Mouse (Mus musculus) heart, embryonic 16.5 days (tissue): ENCODE measurements at regions not wholly inside any gene's neighbourhood (a gene's known extent, or its start where the extent isn't known, plus 50 kb on each side); places are given as distances from the start of the nearest gene placed in this dataset.

Source experiments
- ATAC-seq: fragments of 200-750 bp; cut with Nextera tagmentation; replicated peaks from 2 replicates; pipeline ENCODE4 v1.8.0; 2017; ENCODE audit warnings: moderate number of reproducible peaks; ENCODE audit not compliant: insufficient read depth, low FRiP score; ENCODE audit errors: extremely low read depth
- H3K27ac ChIP-seq: fragments of 300-500 bp; sonication (generic); 2 replicates; pipeline ENCODE4 v1.5.1; 2014; ENCODE audit warnings: mild to moderate bottlenecking, low read length, control low read depth, moderate library complexity
- H3K27me3 ChIP-seq: fragments of 300-500 bp; sonication (generic); 2 replicates; pipeline ENCODE4 v1.6.1; 2014; ENCODE audit warnings: low read length, mixed read lengths; ENCODE audit not compliant: control insufficient read depth, insufficient read depth
- H3K36me3 ChIP-seq: fragments of 300-500 bp; sonication (generic); 2 replicates; pipeline ENCODE4 v1.6.1; 2014; ENCODE audit not compliant: control insufficient read depth, insufficient read depth
- H3K4me1 ChIP-seq: fragments of 300-500 bp; sonication (generic); 2 replicates; pipeline ENCODE4 v1.6.1; 2014; ENCODE audit warnings: low read length, mixed read lengths; ENCODE audit not compliant: control insufficient read depth, insufficient read depth
- H3K4me2 ChIP-seq: fragments of 300-500 bp; sonication (generic); 2 replicates; pipeline ENCODE4 v1.6.1; 2014; ENCODE audit warnings: low read depth, mild to moderate bottlenecking, control low read depth, low read length
- H3K4me3 ChIP-seq: fragments of 300-500 bp; sonication (generic); 2 replicates; pipeline ENCODE4 v1.5.1; 2014; ENCODE audit warnings: mild to moderate bottlenecking, control low read depth, low read length
- H3K9ac ChIP-seq: fragments of 300-500 bp; sonication (generic); 2 replicates; pipeline ENCODE4 v1.6.1; 2014; ENCODE audit warnings: low read length, control low read depth
- H3K9me3 ChIP-seq: fragments of 300-500 bp; sonication (generic); replicated peaks from 2 replicates; pipeline ENCODE4 v1.6.1; 2016; ENCODE audit warnings: low read length; ENCODE audit not compliant: control insufficient read depth
- WGBS: fragments of 180-500 bp; shearing (Covaris S2); extraction: QIAGEN DNeasy Blood & Tissue Kit; methylation state at CpG from one replicate; pipeline ENCODE4 v1.1.7; 2014; 5-methylcytosine and 5-hydroxymethylcytosine counted together

DNA sequence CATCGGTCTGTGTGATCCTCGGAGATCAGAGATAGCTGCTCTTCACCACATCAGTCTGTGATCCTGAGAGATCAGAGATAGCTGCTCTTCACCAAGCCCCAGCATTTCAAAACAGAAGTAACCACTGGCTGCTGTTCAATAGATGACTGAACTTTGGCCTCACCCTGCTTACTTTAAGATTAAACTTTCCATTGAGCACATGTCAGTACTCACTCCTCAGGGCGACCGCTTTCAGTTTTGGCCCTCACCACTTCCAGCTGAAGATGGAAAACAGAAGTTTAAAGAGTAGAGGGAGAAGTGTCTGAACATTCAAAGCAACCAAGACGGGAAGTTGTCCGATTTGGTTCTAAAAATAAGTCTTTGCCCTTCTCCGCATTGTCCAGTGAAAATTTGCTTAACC, 97.2 kb downstream of the Gm826 start:
- H3K4me2 ChIP-seq = no peak overlapping the region
- no peaks in the 10 kb centered on the region for H3K36me3 ChIP-seq
- 0 out of 2 replicates have a peak, but pooled peaks cover 2% of the 10 kb centered on the region for H3K4me1 ChIP-seq
- 32% methylated on average over 7 of the region's 7 CpGs for WGBS
- H3K27ac ChIP-seq = no peak overlapping the region
- ATAC-seq = no peak
- H3K9ac ChIP-seq = no peak overlapping the region
- H3K9me3 ChIP-seq = no peaks in the 10 kb centered on the region
- no peak overlapping the region for H3K4me3 ChIP-seq
- no peaks in the 10 kb centered on the region for H3K27me3 ChIP-seq

DNA sequence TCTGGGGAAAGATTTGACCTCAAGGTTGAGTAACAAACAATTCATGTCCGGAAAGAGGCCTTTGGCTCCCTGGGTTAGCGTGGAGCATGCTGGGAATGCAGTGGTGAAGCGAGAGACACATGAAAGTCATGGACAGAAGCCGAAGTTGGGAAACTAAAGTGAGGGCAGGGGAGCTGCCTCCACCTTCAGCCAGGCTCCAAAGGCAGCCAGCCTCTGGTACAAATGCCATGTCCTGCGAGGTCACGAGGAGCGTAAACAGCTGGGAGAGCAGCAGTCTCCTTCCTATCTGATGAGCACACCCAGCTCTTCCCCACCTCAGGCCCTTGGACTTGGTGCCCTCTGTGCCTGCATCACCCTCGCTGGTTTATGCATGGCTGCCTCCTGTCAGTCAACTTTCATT, 103.2 kb downstream of the Gm826 start:
- Histone ChIP-seq H3K36me3 (no peaks in the 10 kb centered on the region), H3K4me3 (no peak overlapping the region), H3K9me3 (no peaks in the 10 kb centered on the region), H3K27me3 (no peaks in the 10 kb centered on the region), H3K27ac (no peak overlapping the region), H3K9ac (no peak overlapping the region), H3K4me1 (no peaks in the 10 kb centered on the region), H3K4me2 (no peak overlapping the region)
- 74% methylated on average over 8 of the region's 8 CpGs for WGBS
- ATAC-seq = no peak

DNA sequence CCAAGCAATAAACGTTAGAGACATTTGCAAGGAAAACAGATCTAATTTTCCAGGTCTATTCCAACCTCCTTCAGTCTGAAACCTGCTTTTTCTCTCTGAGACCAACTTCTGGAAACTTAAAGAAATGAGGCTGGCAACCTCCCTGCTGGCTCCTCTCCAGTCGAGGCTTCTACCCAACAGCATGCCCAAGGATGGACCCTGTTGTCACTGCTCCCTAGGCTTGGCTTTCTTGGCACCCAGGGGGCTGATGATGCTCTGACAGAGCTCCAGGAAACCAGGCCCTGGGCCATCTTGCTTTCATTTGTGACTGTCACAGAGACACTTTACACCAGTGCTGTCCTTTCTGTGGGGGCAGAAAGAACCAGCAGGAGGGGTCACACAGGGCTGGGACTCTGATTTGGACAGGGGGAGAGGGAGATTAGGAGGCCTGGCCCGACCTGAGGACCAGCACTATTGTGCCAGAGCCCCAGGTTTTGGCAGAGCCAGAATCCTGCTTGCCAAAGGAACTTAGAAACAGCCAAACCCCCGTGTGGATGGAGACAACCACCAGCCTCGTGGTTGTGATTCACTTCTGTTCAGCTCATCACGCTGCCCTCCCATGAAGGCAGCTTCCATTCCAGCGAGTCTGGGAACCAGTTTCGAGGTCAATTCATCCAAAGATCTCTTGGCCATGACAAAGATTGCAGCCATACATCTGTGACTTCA, 105.5 kb downstream of the Gm826 start:
- no peaks in the 10 kb centered on the region for H3K9me3 ChIP-seq
- no peak overlapping the region for H3K27ac ChIP-seq
- ATAC-seq = no peak
- H3K4me2 ChIP-seq = no peak overlapping the region
- no peak overlapping the region for H3K4me3 ChIP-seq
- H3K36me3 ChIP-seq = no peaks in the 10 kb centered on the region
- H3K4me1 ChIP-seq = no peaks in the 10 kb centered on the region
- H3K27me3 ChIP-seq = no peaks in the 10 kb centered on the region
- no peak overlapping the region for H3K9ac ChIP-seq
- WGBS = 65% methylated on average over 8 of the region's 8 CpGs

DNA sequence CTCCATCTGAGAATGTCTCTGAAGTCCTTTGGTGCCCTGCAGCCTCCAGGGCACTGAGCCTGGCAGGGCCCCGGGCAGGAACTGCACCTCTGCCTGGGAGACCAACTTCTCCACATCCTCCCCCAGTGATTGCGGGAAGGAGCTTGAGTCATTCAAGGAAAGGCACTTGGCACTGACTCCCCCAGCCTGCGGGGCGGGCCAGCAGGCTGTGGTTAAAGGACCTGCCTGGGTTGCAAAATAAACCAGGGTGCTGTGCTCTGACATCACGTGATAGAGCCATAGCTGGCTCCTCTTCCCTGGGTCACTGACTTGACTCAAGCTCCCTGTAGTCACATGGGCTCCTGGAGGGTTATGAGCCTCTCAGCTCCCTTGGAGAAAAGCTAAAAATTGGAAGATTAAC, 108.5 kb downstream of the Gm826 start:
- no peaks in the 10 kb centered on the region for H3K4me1 ChIP-seq
- no peak overlapping the region for H3K9ac ChIP-seq
- no peaks in the 10 kb centered on the region for H3K9me3 ChIP-seq
- H3K4me2 ChIP-seq = no peak overlapping the region
- no peak overlapping the region for H3K4me3 ChIP-seq
- no peak overlapping the region for H3K27ac ChIP-seq
- no peaks in the 10 kb centered on the region for H3K36me3 ChIP-seq
- WGBS = 63% methylated on average over 5 of the region's 5 CpGs
- H3K27me3 ChIP-seq = no peaks in the 10 kb centered on the region
- ATAC-seq = no peak; the same call in 1 of the 2 replicates

DNA sequence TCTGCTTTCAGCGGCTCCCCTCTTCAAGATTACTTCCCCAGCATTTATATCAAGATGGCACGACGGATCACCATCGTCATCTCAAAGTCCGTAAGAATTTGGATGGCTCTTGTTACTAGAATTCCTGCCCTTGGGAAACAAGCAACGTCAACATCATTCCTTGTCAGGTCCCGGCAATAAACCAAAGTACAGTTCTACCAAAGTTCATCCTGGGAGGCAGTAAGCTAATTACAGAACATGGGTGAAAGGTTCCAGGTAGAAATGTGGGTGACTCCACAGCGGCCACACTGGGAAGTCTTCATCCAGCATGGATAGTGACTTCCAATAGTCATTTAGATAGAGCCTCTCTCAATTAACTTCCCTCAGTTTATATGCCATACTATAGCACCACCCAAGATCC, 110.6 kb downstream of the Gm826 start:
- Histone ChIP-seq H3K27ac (no peak overlapping the region), H3K4me1 (no peaks in the 10 kb centered on the region), H3K9ac (no peak overlapping the region), H3K36me3 (no peaks in the 10 kb centered on the region), H3K4me3 (no peak overlapping the region), H3K27me3 (no peaks in the 10 kb centered on the region), H3K4me2 (no peak overlapping the region), H3K9me3 (no peaks in the 10 kb centered on the region)
- WGBS = 87% methylated on average over 8 of the region's 8 CpGs
- no peak for ATAC-seq

DNA sequence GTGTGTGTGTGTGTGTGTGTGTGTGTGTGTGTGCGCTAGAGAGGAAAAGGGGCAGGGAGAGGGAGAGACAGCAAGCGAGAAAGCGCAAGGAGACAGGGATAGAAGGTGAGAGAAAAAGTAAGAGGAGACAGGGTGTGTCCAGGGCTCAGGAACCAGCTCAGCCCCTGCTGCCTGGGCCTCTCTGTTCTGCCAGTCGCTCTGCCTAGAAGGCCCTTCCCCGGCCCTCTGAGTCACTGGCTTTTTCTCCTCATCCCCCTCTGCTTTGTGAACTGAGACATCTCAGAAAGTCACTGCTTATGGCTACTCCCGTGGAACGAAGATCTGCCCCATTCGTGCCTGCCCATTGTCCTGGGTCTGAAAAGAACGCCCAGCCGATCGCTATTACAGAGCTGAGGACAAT, 112.2 kb downstream of the Gm826 start:
- H3K36me3 ChIP-seq = no peaks in the 10 kb centered on the region
- H3K27me3 ChIP-seq = no peaks in the 10 kb centered on the region
- no peak overlapping the region for H3K4me2 ChIP-seq
- no peaks in the 10 kb centered on the region for H3K9me3 ChIP-seq
- H3K9ac ChIP-seq = no peak overlapping the region
- 80% methylated on average over 11 of the region's 11 CpGs for WGBS
- H3K4me3 ChIP-seq = no peak overlapping the region
- H3K4me1 ChIP-seq = no peaks in the 10 kb centered on the region
- ATAC-seq = no peak
- H3K27ac ChIP-seq = no peak overlapping the region

DNA sequence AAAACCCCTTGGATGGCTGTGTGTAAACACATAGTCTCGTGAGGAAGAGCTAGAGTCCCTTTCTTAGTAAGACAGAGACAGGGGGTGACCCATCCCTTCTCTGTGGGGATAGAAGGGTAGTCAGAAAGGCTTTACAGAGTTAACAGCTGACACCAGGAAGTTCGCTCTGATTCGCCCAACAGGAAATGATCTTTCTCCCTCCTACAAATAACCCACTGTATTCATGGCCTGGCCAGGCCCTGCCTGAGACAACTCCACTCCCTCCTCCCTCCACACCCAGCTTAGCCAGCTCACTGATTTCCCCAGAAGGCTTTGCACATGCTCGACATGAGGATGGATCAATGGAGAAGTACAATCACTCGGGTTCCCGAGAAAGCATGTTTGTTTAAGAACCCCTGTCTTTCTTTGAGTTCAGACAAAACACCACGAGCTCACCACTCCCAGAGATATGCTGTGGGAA, 113.4 kb downstream of the Gm826 start:
- WGBS = 25% methylated on average over 7 of the region's 7 CpGs
- Histone ChIP-seq H3K9ac (no peak overlapping the region), H3K4me2 (no peak overlapping the region), H3K4me3 (no peak overlapping the region), H3K27me3 (no peaks in the 10 kb centered on the region), H3K9me3 (no peaks in the 10 kb centered on the region), H3K36me3 (no peaks in the 10 kb centered on the region), H3K4me1 (no peaks in the 10 kb centered on the region), H3K27ac (no peak overlapping the region)
- no peak for ATAC-seq

GRCm38 (mm10) chr2:160214032-160214812, 119.7 kb downstream of the Gm826 start:
- Histone ChIP-seq H3K36me3 (no peaks in the 10 kb centered on the region), H3K27me3 (no peaks in the 10 kb centered on the region), H3K27ac (no peak overlapping the region), H3K9ac (no peak overlapping the region), H3K4me1 (no peaks in the 10 kb centered on the region), H3K9me3 (no peaks in the 10 kb centered on the region), H3K4me2 (no peak overlapping the region), H3K4me3 (no peak overlapping the region)
- 70% methylated on average over 10 of the region's 10 CpGs for WGBS
- ATAC-seq = no peak

DNA sequence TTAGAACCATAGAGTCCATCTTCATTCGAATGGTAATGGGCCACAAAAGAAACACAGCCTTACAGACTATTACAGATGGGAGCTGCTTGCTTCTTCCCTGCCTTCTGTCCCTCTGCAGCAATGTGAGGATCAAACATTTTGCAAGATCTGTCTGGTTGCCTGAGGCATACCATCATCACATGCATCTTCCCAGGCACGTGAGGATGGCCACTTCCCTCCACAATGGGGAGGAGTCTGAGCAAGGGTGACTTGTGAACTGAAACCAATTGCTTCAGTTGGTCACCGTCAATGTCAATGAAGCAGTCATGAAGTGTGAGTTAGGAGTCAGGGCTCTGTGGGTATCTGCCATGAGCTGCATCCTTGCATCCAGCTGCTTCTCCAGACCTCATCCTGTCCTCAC, 123.5 kb downstream of the Gm826 start:
- 61% methylated on average over 3 of the region's 3 CpGs for WGBS
- Histone ChIP-seq H3K4me3 (no peak overlapping the region), H3K9me3 (no peaks in the 10 kb centered on the region), H3K27ac (no peak overlapping the region), H3K27me3 (no peaks in the 10 kb centered on the region), H3K4me1 (no peaks in the 10 kb centered on the region), H3K36me3 (no peaks in the 10 kb centered on the region), H3K4me2 (no peak overlapping the region), H3K9ac (no peak overlapping the region)
- no peak for ATAC-seq
